Mouse (Mus musculus) testis, adult 2 months (tissue): ENCODE results near the gene Mon2.

Source experiments
- CTCF ChIP-seq: fragments of 200-500 bp; IDR thresholded peaks from 2 replicates; pipeline ENCODE4 v1.5.1; 2012; ENCODE audit warnings: low read depth, mild to moderate bottlenecking, inconsistent platforms, low read length, moderate library complexity; ENCODE audit not compliant: control insufficient read depth, insufficient read depth, insufficient replicate concordance
- POLR2A ChIP-seq: fragments of 200-500 bp; IDR thresholded peaks from 2 replicates; pipeline ENCODE4 v1.6.1; 2012; ENCODE audit warnings: low read depth, mild to moderate bottlenecking, inconsistent platforms, low read length, moderate library complexity; ENCODE audit not compliant: control insufficient read depth

GRCm38 (mm10) chr10:123055205-123056000 is 20.9 kb downstream of the Mon2 start:
- TF ChIP-seq POLR2A = no peak
- TF ChIP-seq CTCF = no peak
